Mouse (Mus musculus) forebrain, postnatal 0 days (tissue): Measurements from ENCODE around the gene Caln1. TPM values are rescaled to one million over a fixed set of nuclear protein-coding genes. Genes with fewer than 3 reads are reported as not detected.

Experiments used
- ATAC-seq: fragments of 200-750 bp; cut with Nextera tagmentation; 2 replicates; pipeline ENCODE4 v1.8.0; 2017; ENCODE audit warnings: mild to moderate bottlenecking, moderate library complexity
- DNase-seq: peaks from one replicate; pipeline ENCODE4 v3.0.0-alpha.2; 2015
- H3K27ac ChIP-seq: fragments of 300-500 bp; sonication (generic); 2 replicates; pipeline ENCODE4 v1.5.1; 2014; ENCODE audit warnings: low read depth, mild to moderate bottlenecking, antibody characterized with exemption, low read length, moderate library complexity, mixed read lengths
- H3K27me3 ChIP-seq: fragments of 300-500 bp; sonication (generic); 2 replicates; pipeline ENCODE4 v1.6.1; 2014; ENCODE audit warnings: mild to moderate bottlenecking, low read length, mixed read lengths; ENCODE audit not compliant: insufficient read depth
- H3K36me3 ChIP-seq: fragments of 300-500 bp; sonication (generic); 2 replicates; pipeline ENCODE4 v1.6.1; 2014; ENCODE audit warnings: mild to moderate bottlenecking, moderate library complexity; ENCODE audit not compliant: insufficient read depth
- H3K4me1 ChIP-seq: fragments of 300-500 bp; sonication (generic); 2 replicates; pipeline ENCODE4 v1.6.1; 2014; ENCODE audit warnings: antibody characterized with exemption; ENCODE audit not compliant: insufficient read depth
- H3K4me2 ChIP-seq: fragments of 300-500 bp; sonication (generic); 2 replicates; pipeline ENCODE4 v1.6.1; 2014; ENCODE audit warnings: low read depth, mild to moderate bottlenecking, moderate library complexity
- H3K4me3 ChIP-seq: fragments of 300-500 bp; sonication (generic); 2 replicates; pipeline ENCODE4 v1.5.1; 2014; ENCODE audit warnings: low read depth, low read length, mixed read lengths
- H3K9ac ChIP-seq: fragments of 300-500 bp; sonication (generic); 2 replicates; pipeline ENCODE4 v1.6.1; 2014; ENCODE audit warnings: mild to moderate bottlenecking
- H3K9me3 ChIP-seq: fragments of 300-500 bp; sonication (generic); 2 replicates; pipeline ENCODE4 v1.6.1; 2016; ENCODE audit warnings: low read length
- CTCF ChIP-seq: sonication (generic); IDR thresholded peaks from 2 replicates; pipeline ENCODE4 v1.5.1; 2016; ENCODE audit warnings: antibody characterized with exemption, control low read depth, low read depth
- WGBS: fragments of 180-500 bp; shearing (Covaris S2); extraction: QIAGEN DNeasy Blood & Tissue Kit; methylation state at CpG from one replicate; pipeline ENCODE4 v1.1.7; 2014; 5-methylcytosine and 5-hydroxymethylcytosine counted together
- polyA plus RNA-seq: library from polyadenylated mRNA; unstranded; fragments of >200 nt; fragmentation: Nextera tagmentation; extraction: Ambion mirVana; gene quantifications from 2 replicates; pipeline ENCODE4 v1.2.1, GENCODE M21; 2015
- total RNA-seq: library from RNA; depleted of rRNA; stranded (reverse); fragments of >200 nt; gene quantifications from 2 replicates; pipeline ENCODE4 v1.2.3, GENCODE M21; 2014; rRNA removed

The Caln1 gene
- total RNA-seq = 48.7 and 57.2 TPM in 2 replicates
- polyA plus RNA-seq = 32.3 and 58.7 TPM in 2 replicates

DNA sequence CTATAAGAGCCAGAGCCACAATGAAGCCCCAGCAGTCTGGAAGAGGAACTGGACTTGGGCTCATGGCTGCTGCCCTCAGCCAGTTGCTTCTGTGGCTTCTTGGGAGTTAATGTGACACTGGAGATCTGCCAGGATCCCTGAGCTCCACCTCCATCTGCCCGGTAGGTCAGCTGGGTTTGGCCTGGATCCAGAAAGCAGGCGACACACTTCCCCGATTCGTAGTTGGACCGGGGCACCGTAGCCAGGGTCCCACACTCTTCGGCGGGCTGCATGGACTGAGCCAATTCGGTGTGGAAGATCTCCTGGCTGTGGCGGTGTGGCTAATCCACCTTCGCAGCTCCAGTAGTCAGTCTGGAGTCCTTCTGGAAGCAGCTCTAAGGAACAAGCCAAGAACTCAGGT, at the start of gene Caln1:
TSS of gene Caln1 (plus strand) at position 219 of the 400 bp plus-strand sequence.
- H3K9me3 ChIP-seq = no peaks in the 10 kb centered on the region
- H3K4me3 ChIP-seq = no peak within 1 kb of the TSS
- H3K27me3 ChIP-seq = no peaks in the 10 kb centered on the region
- no peak within 1 kb of the TSS for H3K4me2 ChIP-seq
- H3K4me1 ChIP-seq = no peaks in the 10 kb centered on the region
- ATAC-seq (no peak), DNase-seq (no peak)
- no peaks in the 10 kb centered on the region for H3K36me3 ChIP-seq
- H3K27ac ChIP-seq = no peak within 1 kb of the TSS
- TF ChIP-seq CTCF = no peak
- H3K9ac ChIP-seq = no peak within 1 kb of the TSS
- 52% methylated on average over 11 of the region's 11 CpGs for WGBS

DNA sequence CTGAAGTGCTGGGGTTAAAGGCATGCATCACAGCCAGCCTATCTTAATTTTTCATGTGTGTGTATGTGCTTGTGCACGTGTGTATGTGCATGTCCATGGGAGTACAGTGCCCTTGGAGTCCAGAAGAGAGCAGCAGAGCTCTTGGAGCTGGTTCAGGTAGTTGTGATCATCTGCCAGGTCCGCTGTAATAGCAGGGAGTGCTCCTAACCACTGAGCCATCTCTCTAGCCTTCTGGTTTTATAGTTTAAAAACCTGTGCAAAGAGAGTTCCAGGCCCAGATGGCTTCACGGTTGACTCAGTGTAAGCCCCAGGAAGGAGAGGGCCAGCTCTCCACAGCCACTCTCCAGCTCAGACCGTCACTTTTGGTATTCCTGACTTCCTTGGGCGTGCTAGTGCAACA, 49.5 kb upstream of the Caln1 start:
- no peak overlapping the region for H3K27ac ChIP-seq
- no peaks in the 10 kb centered on the region for H3K36me3 ChIP-seq
- ATAC-seq (no peak), DNase-seq (no peak)
- H3K27me3 ChIP-seq = no peaks in the 10 kb centered on the region
- H3K4me2 ChIP-seq = no peak overlapping the region
- 94% methylated on average over 5 of the region's 5 CpGs for WGBS
- H3K9me3 ChIP-seq = no peaks in the 10 kb centered on the region
- H3K4me3 ChIP-seq = no peak overlapping the region
- no peak for TF ChIP-seq CTCF
- H3K4me1 ChIP-seq = no peaks in the 10 kb centered on the region
- H3K9ac ChIP-seq = no peak overlapping the region

DNA sequence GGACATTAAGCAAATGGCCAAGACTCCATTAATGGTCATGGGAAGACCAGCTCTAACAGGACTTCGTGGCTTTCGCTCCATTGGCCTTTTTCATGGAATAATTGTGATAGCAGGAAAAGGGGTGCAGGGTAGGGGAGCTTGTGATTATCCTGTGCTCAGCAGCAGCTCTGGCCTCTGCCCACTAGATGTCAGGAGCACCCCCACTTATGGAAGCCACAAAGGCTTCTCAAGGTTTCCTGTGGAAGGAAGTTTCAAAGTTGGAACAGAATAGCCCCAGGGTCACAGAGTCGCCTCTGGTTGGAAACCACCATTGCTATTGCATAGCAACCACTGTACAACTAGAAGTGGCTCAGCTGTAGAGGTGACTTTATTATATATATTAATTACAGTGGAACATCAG, 48.8 kb upstream of the Caln1 start:
- no peaks in the 10 kb centered on the region for H3K27me3 ChIP-seq
- peak; percentile 47 for DNase-seq
- TF ChIP-seq CTCF = peak; percentile 71
- H3K27ac ChIP-seq = no peak overlapping the region
- H3K4me2 ChIP-seq = no peak overlapping the region
- H3K4me1 ChIP-seq = no peaks in the 10 kb centered on the region
- no peaks in the 10 kb centered on the region for H3K9me3 ChIP-seq
- H3K4me3 ChIP-seq = no peak overlapping the region
- peaks cover under 1% of the 10 kb centered on the region; the same call in 1 of the 2 replicates for H3K36me3 ChIP-seq
- no peak overlapping the region for H3K9ac ChIP-seq
- ATAC-seq = no peak
- WGBS = 84% methylated on average over 3 of the region's 3 CpGs

GRCm38 (mm10) chr5:130325486-130325885, 43.8 kb upstream of the Caln1 start:
- Histone ChIP-seq H3K4me2 (no peak overlapping the region), H3K36me3 (peaks cover 4% of the 10 kb centered on the region), H3K9me3 (no peaks in the 10 kb centered on the region), H3K27ac (no peak overlapping the region), H3K9ac (no peak overlapping the region), H3K27me3 (no peaks in the 10 kb centered on the region), H3K4me3 (no peak overlapping the region), H3K4me1 (no peaks in the 10 kb centered on the region)
- no peak for DNase-seq
- TF ChIP-seq CTCF = no peak
- WGBS = 97% methylated on average over 8 of the region's 8 CpGs
- ATAC-seq = no peak

- no peaks in the 10 kb centered on the region for H3K27me3 ChIP-seq
- H3K4me1 ChIP-seq = no peaks in the 10 kb centered on the region
- H3K4me3 ChIP-seq = no peak overlapping the region
- no peak overlapping the region for H3K4me2 ChIP-seq
- H3K36me3 ChIP-seq = peaks cover 4% of the 10 kb centered on the region
- ATAC-seq (no peak), DNase-seq (no peak)
- no peak overlapping the region for H3K9ac ChIP-seq
- H3K27ac ChIP-seq = no peak overlapping the region
- 86% methylated on average over 6 of the region's 6 CpGs for WGBS
- no peak for TF ChIP-seq CTCF
- H3K9me3 ChIP-seq = no peaks in the 10 kb centered on the region
These were observed 41.5 kb upstream of the Caln1 start for GRCm38 (mm10) chr5:130327615-130328263.

GRCm38 (mm10) chr5:130328366-130328765, 40.9 kb upstream of the Caln1 start:
- DNase-seq = no peak
- no peak overlapping the region for H3K4me2 ChIP-seq
- H3K4me1 ChIP-seq = no peaks in the 10 kb centered on the region
- no peaks in the 10 kb centered on the region for H3K9me3 ChIP-seq
- WGBS = 82% methylated on average over 9 of the region's 9 CpGs
- H3K36me3 ChIP-seq = peaks cover 4% of the 10 kb centered on the region
- no peak overlapping the region for H3K9ac ChIP-seq
- H3K27ac ChIP-seq = no peak overlapping the region
- no peaks in the 10 kb centered on the region for H3K27me3 ChIP-seq
- no peak for TF ChIP-seq CTCF
- no peak overlapping the region for H3K4me3 ChIP-seq
- no peak for ATAC-seq

GRCm38 (mm10) chr5:130329889-130330288, 39.4 kb upstream of the Caln1 start:
- Histone ChIP-seq H3K27ac (no peak overlapping the region), H3K4me2 (no peak overlapping the region), H3K27me3 (no peaks in the 10 kb centered on the region), H3K9ac (no peak overlapping the region), H3K36me3 (peaks cover 4% of the 10 kb centered on the region), H3K9me3 (no peaks in the 10 kb centered on the region), H3K4me3 (no peak overlapping the region), H3K4me1 (no peaks in the 10 kb centered on the region)
- WGBS = 90% methylated on average over 2 of the region's 2 CpGs
- no peak for TF ChIP-seq CTCF
- DNase-seq = no peak
- no peak for ATAC-seq
